Mouse (Mus musculus): ENCODE measurements around the gene Bglap2. TPM values are rescaled to one million over a fixed set of nuclear protein-coding genes. Genes with fewer than 3 reads are reported as not detected.

Bglap2 gene
- polyA plus RNA-seq, 1 experiment, result 13.5 TPM

DNA sequence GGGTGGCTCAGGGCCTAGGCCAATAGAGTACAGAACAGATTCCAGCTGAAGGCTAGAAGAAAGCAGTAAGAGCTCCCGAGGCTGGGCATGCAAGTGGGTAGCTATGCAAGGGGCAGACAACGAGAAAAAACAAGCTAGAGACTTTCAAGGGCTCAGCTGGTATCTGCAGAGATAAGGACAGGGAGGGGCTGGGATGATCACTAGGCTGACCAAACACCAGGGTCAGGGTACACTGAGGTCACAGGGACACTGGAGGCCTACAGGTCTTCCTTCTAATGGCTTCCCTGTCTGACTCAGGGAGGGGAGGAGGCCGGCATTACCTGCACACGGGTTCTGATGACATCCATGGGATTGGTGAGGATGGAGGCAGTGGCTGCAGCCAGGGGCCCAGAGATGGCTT is 37.2 kb upstream of the Bglap2 start:
- Histone ChIP-seq H3K4me3 (replicated peaks; ENCODE audit: control insufficient read depth, low read depth, low read length) (no peak overlapping the region), H3K4me1 (ENCODE audit: control insufficient read depth, insufficient read depth, low read length) (peaks cover 2% of the 10 kb centered on the region; the same call in 1 of the 2 replicates), H3K27ac (ENCODE audit: control insufficient read depth, insufficient read depth, low read depth, low read length, poor library complexity) (peak overlapping the region; percentile 13; the same call in 1 of the 2 replicates)
- WGBS, result 82% methylated on average over 4 of the region's 4 CpGs
- TF ChIP-seq POLR2A (IDR thresholded peaks at IDR 0.05; ENCODE audit: borderline replicate concordance, control insufficient read depth, low read depth, low read length) (no peak), CTCF (IDR thresholded peaks at IDR 0.05; ENCODE audit: control insufficient read depth, insufficient read depth, low read length) (no peak)

DNA sequence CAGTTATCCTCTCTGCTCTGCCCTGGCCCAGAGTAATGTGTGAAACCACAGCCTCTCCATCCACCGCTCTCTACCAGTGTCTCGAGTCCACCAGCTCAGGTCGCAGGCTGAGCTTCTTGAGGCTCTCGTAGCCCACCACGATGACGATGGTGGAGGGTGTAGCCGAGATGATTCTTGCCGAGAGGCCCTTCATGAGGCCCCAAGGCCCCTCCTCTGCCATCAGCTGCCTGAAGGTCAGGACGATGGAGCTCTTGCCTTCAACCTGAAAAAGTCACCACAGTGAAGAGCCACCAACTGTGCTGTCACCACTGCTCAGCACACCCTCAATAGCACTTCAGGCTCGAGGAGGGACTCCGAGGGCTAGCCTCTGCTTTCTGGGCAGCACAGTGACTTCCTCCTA is 34.1 kb upstream of the Bglap2 start:
- WGBS, result 84% methylated on average over 11 of the region's 11 CpGs
- TF ChIP-seq CTCF (IDR thresholded peaks at IDR 0.05; ENCODE audit: control insufficient read depth, insufficient read depth, low read length) (no peak), POLR2A (IDR thresholded peaks at IDR 0.05; ENCODE audit: borderline replicate concordance, control insufficient read depth, low read depth, low read length) (no peak)
- Histone ChIP-seq H3K4me3 (replicated peaks; ENCODE audit: control insufficient read depth, low read depth, low read length) (no peak overlapping the region), H3K4me1 (ENCODE audit: control insufficient read depth, insufficient read depth, low read length) (peaks cover 2% of the 10 kb centered on the region; the same call in 1 of the 2 replicates), H3K27ac (ENCODE audit: control insufficient read depth, insufficient read depth, low read depth, low read length, poor library complexity) (peak overlapping the region; percentile 31; the same call in 1 of the 2 replicates)

DNA sequence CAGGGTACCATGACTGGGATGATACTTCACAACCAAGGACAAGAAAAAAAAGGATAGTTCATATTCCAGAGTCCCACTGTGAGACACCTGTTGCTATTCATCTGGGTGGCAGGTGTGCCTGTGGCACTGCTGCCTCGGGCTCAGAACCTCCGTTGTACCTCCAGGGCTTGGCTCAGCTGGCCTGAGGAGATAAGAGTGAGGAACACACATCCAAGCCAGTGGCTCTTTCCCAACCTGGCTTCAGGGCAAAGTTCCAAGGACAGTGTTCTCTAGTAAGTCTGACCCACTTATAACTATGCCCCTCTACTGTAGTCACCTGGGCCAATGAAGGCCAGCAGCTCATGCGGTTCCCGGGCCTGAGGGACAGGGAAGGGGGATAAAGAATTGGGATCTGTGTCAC is 33.2 kb upstream of the Bglap2 start:
- Histone ChIP-seq H3K4me3 (replicated peaks; ENCODE audit: control insufficient read depth, low read depth, low read length) (no peak overlapping the region), H3K4me1 (ENCODE audit: control insufficient read depth, insufficient read depth, low read length) (peaks cover 2% of the 10 kb centered on the region; the same call in 1 of the 2 replicates), H3K27ac (ENCODE audit: control insufficient read depth, insufficient read depth, low read depth, low read length, poor library complexity) (peak overlapping the region; percentile 69)
- TF ChIP-seq POLR2A (IDR thresholded peaks at IDR 0.05; ENCODE audit: borderline replicate concordance, control insufficient read depth, low read depth, low read length), result peak; percentile 18; the same call in 1 of the 2 replicates
- TF ChIP-seq CTCF (IDR thresholded peaks at IDR 0.05; ENCODE audit: control insufficient read depth, insufficient read depth, low read length), result no peak
- WGBS, result 82% methylated on average over 4 of the region's 4 CpGs

DNA sequence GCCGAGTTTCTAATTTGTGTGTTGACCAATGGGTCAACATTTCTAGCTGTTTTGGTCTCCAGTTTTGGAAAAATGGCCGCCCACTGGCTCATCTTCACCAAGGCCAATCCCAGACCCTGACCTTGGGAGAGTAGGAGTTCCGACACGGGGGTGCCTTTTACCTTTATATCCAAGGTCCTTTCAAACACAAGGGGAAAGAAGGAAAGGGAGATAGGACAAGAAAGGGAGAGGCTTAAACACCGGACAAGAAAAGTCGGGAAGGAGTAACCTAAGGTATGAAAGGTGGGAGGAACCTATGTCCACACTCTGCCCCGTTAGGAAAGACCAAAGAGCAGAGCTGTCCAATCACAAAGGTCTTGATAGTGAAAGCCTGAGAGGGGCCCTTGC is 32.1 kb upstream of the Bglap2 start:
- 37% methylated on average over 7 of the region's 7 CpGs for WGBS
- Histone ChIP-seq H3K27ac (ENCODE audit: control insufficient read depth, insufficient read depth, low read depth, low read length, poor library complexity) (peak overlapping the region; percentile 69; the same call in 1 of the 2 replicates), H3K4me1 (ENCODE audit: control insufficient read depth, insufficient read depth, low read length) (peaks cover 2% of the 10 kb centered on the region; the same call in 1 of the 2 replicates), H3K4me3 (replicated peaks; ENCODE audit: control insufficient read depth, low read depth, low read length) (no peak overlapping the region)
- TF ChIP-seq POLR2A (IDR thresholded peaks at IDR 0.05; ENCODE audit: borderline replicate concordance, control insufficient read depth, low read depth, low read length) (no peak), CTCF (IDR thresholded peaks at IDR 0.05; ENCODE audit: control insufficient read depth, insufficient read depth, low read length) (no peak)

DNA sequence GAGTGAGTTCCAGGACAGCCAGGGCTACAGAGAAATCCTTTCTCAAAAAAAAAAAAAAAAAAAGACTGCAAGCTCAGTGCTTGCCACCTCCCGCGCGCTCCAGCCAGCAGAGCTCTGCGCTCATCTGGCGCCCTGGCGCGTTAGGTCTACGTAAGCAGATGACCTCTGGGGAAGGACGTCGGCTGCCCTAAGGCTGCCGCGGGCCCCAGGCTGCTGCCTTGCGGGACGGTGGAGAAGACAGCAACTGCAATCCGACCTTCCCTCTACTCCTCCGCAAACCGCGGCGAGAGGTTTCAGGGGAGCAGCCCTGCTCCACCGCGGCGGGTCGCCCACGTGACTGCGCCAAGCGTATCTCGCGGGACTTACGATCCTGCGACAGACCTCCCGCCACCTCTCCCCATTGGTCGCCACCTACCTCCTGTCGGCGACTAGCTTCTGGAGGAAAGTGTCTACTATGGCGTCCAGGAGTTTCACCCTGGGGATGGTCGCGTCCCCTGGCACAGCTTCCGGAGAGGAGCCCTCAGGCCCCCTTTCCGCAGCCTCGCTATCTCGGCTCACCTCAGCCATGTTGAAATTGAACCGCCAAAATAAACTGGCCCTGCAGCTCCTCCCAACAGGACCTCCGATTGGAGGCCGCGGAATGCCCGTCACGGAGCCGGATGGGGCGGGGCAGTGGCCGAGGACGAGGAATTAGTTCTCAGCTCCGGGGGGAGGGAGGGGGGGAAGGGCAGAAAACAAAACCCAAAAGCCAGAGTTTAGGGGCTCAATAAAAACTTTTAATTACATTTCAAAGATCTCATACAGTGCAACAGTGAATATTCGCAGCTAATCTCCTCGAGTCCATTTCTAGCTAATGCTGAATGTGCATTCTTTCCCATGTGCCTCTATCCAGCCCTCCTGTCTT is 31.5 kb upstream of the Bglap2 start, which contains the start of gene Pmf1:
Gene Pmf1 (minus strand): TSS at position 591 of the 904 bp plus-strand sequence.
- under 1% methylated on average over 54 of the region's 54 CpGs for WGBS
- H3K4me1 ChIP-seq (ENCODE audit: control insufficient read depth, insufficient read depth, low read length), result peaks cover 2% of the 10 kb centered on the region; the same call in 1 of the 2 replicates
- peak within 1 kb of the TSS; percentile 89 for H3K27ac ChIP-seq (ENCODE audit: control insufficient read depth, insufficient read depth, low read depth, low read length, poor library complexity)
- H3K4me3 ChIP-seq (replicated peaks; ENCODE audit: control insufficient read depth, low read depth, low read length), result peak within 1 kb of the TSS; percentile 90
- TF ChIP-seq POLR2A (IDR thresholded peaks at IDR 0.05; ENCODE audit: borderline replicate concordance, control insufficient read depth, low read depth, low read length), result peak; percentile 97
- no peak for TF ChIP-seq CTCF (IDR thresholded peaks at IDR 0.05; ENCODE audit: control insufficient read depth, insufficient read depth, low read length)

DNA sequence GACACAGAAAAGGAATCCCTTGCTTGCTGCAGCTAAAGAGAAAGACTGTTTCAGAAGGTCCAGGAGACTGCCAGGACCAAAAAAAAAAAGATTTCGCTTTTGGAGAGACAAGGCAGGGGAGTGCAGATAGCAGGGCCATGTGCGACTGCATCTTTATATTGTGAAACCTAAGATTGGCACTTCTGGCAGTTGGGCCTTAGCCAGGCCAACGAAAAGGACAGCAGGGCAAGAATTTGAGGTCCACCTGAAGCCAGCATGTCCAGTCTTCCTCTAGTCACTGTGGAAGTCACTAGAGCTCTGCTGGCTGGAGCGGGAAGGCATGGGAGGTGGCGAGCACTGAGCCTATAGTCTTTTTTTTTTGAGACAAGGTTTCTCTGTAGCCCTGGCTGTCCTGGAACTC is 30.5 kb upstream of the Bglap2 start:
- 28% methylated on average over 5 of the region's 5 CpGs for WGBS
- H3K4me3 ChIP-seq (replicated peaks; ENCODE audit: control insufficient read depth, low read depth, low read length), result peak overlapping the region; percentile 90
- no peak overlapping the region for H3K27ac ChIP-seq (ENCODE audit: control insufficient read depth, insufficient read depth, low read depth, low read length, poor library complexity)
- H3K4me1 ChIP-seq (ENCODE audit: control insufficient read depth, insufficient read depth, low read length), result peaks cover 2% of the 10 kb centered on the region; the same call in 1 of the 2 replicates
- TF ChIP-seq POLR2A (IDR thresholded peaks at IDR 0.05; ENCODE audit: borderline replicate concordance, control insufficient read depth, low read depth, low read length) (no peak), CTCF (IDR thresholded peaks at IDR 0.05; ENCODE audit: control insufficient read depth, insufficient read depth, low read length) (no peak)

DNA sequence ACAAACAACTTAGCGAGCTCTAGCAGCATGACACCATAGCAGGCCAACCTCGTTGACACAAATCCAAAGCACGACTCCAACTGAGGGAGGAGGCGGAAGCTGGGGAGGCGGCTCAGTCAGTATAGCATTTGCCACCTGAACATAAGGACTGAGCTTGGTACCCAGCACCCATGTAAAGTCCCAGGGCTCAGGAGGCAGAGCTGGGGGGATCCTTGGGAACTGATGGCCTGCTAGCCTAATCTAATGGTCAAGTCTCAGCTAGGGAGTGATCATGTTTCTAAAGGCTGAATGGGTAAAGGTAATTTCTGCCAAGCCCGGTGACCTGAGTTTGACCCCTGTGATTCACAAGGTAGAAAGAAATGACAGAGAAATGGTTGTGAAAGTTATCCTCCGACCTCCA is 29.0 kb upstream of the Bglap2 start:
- Histone ChIP-seq H3K4me3 (replicated peaks; ENCODE audit: control insufficient read depth, low read depth, low read length) (no peak overlapping the region), H3K4me1 (ENCODE audit: control insufficient read depth, insufficient read depth, low read length) (peaks cover 2% of the 10 kb centered on the region; the same call in 1 of the 2 replicates), H3K27ac (ENCODE audit: control insufficient read depth, insufficient read depth, low read depth, low read length, poor library complexity) (no peak overlapping the region)
- WGBS, result 70% methylated on average over 7 of the region's 7 CpGs
- TF ChIP-seq CTCF (IDR thresholded peaks at IDR 0.05; ENCODE audit: control insufficient read depth, insufficient read depth, low read length) (no peak), POLR2A (IDR thresholded peaks at IDR 0.05; ENCODE audit: borderline replicate concordance, control insufficient read depth, low read depth, low read length) (no peak)

DNA sequence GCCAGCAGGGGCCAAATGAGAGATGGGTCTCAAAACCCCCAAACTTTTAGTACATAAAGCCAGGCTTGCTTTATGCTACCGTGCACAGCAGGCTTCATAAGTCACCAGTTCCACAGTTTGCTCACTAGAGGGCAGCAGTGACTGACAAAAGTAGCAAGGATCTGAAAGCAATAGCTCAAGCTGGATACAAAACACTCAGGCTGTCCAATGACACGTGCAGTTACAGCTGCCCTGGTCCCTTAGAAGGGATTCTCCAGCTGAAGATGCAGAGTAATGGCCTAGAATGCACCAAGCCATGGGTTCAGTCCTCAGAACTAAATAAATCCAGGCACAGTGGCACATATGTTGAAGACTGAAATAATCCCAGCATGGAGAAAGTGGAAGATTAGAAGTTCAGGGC is 28.6 kb upstream of the Bglap2 start:
- WGBS, result 2% methylated on average over 2 of the region's 2 CpGs
- Histone ChIP-seq H3K4me1 (ENCODE audit: control insufficient read depth, insufficient read depth, low read length) (peaks cover 2% of the 10 kb centered on the region; the same call in 1 of the 2 replicates), H3K4me3 (replicated peaks; ENCODE audit: control insufficient read depth, low read depth, low read length) (no peak overlapping the region), H3K27ac (ENCODE audit: control insufficient read depth, insufficient read depth, low read depth, low read length, poor library complexity) (no peak overlapping the region)
- TF ChIP-seq CTCF (IDR thresholded peaks at IDR 0.05; ENCODE audit: control insufficient read depth, insufficient read depth, low read length), result peak; percentile 72
- no peak for TF ChIP-seq POLR2A (IDR thresholded peaks at IDR 0.05; ENCODE audit: borderline replicate concordance, control insufficient read depth, low read depth, low read length)

Measured in bone marrow, adult 2 months (tissue).